Mouse (Mus musculus): ENCODE data around the gene Tmem262.

DNA sequence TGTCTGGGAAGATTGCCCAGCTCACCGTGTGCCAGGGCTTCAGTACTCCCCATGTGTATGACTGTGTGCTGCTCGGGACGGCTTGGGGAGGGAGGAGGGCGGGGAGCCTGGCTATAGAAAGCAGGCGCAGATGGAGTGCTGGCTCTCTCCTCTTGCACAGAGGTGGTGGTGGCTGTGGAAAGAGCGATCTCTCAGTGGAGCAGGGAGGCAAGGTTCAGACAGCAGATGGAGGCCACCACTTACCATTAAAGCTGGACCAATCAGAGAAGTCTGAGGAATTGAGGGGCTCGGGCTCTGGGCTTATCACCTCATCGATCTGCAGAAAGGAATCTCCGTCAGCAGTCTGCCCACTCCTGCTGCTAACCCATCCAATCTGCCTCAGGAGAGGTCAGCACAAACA lies 2.3 kb downstream of the Tmem262 start, which contains the start of gene Gm28374:
- no peak for TF ChIP-seq GATA1 (IDR thresholded peaks at IDR 0.05; ENCODE audit: low read length)
- no peak for TF ChIP-seq TAL1 (IDR thresholded peaks at IDR 0.05; ENCODE audit: low read length)

Data from erythroblast, embryonic 14.5 days (primary cell).